Mouse (Mus musculus): ENCODE measurements around the gene Gmnn.
"Not testable (repeated sequence)": the region's sequence is repeated elsewhere in the genome, so short reads cannot be mapped to it uniquely, and the experiment has no call there.

The Gmnn gene

DNA sequence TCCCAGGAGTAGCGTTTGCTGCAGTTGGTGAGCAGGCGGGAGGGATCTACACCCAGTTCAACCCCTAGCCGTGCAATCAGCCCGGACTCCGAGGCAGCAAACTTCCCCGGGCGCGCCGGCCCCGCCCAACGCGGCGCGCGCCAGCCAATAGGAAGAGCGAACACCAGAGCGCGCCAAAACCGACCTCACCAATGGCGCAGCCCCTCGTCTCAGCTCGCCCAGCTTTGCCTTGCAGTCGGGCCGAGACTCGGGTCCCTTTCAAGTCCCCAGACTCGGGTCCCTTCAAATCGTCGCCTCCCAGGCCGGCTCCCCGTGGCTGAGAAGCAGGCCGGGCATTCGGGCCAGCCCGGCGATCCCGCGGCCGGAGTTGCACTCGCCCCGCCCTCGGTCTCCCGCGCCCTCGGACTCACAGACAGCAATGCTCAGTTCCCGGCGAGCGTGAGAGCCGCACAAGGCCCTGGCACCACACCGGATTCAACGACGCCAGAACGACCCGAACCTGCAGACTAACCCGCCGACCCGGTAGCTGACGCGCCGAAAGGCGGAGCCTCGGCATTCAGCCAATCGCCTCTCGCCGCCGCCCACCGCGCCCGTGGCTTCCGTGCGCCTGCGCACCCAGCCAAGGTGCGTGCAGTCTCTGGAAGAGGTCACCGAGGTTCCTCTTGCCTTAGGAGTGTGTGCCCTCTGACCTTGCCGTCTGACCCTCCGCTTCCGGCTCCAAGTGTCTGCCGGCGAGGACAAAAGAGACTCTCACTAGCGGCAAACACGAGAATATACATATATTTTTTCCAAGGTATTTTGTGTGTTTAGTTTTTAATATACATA lies at the start of gene Gmnn:
Gene Gmnn, minus strand, starts transcription at position 521 of the 825 bp plus-strand sequence.
- peak; percentile 90 for DNase-seq

- DNase-seq, result peak; percentile 48
Measured at GRCm38 (mm10) chr13:24806079-24806478, 44.4 kb upstream of the Gmnn start.

DNA sequence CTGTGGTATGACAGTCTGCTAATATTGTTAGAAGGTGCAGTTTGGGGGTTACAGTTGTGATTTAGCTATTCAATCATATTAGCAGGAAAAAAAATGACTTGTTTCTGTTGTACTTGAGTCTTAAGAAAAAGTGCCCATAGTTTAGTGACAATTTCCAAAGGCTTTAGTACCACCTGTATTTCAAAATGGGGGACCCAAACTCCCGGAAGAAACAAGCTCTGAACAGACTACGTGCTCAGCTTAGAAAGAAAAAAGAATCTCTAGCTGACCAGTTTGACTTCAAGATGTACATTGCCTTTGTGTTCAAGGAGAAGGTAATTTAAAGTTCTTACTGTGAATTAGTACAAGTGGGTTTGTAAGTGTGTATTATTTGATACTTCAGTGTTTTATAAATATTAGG lies 41.5 kb upstream of the Gmnn start:
- DNase-seq, result no peak

DNA sequence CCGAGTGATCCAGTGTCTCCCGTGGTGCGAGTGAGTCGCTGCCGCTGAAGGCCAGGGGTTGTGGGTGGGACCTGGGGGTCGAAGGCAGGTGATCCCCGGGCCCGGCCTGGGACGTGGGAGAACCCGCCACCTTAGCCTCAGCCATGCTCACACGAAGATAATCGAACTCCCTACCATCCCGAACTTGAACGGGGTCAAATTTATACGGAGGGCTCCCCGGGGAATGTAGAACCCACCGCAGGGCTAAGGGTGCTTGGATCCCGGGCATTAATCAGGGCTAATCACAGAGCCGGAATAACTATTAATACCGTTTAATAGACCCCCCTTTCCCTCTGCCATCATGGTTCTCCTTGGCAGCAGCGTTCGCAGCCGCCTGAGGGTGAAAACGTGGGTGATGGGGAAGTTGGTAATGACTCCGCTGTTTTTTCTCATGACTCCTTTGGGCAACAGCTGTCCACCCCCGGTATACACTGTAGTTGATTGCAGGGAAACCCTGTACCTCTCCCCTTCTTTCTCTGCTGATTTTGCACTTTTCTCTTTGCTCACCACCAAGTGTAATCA lies 40.5 kb upstream of the Gmnn start:
- DNase-seq, result peak; percentile 43

- no peak for DNase-seq
Measured at GRCm38 (mm10) chr13:24801308-24801921, 39.7 kb upstream of the Gmnn start, which contains the start of gene BC005537. Gene BC005537, plus strand, starts transcription at chr13:24801657.

GRCm38 (mm10) chr13:24800674-24801307 lies 39.1 kb upstream of the Gmnn start:
- peak; percentile 97 for DNase-seq

DNA sequence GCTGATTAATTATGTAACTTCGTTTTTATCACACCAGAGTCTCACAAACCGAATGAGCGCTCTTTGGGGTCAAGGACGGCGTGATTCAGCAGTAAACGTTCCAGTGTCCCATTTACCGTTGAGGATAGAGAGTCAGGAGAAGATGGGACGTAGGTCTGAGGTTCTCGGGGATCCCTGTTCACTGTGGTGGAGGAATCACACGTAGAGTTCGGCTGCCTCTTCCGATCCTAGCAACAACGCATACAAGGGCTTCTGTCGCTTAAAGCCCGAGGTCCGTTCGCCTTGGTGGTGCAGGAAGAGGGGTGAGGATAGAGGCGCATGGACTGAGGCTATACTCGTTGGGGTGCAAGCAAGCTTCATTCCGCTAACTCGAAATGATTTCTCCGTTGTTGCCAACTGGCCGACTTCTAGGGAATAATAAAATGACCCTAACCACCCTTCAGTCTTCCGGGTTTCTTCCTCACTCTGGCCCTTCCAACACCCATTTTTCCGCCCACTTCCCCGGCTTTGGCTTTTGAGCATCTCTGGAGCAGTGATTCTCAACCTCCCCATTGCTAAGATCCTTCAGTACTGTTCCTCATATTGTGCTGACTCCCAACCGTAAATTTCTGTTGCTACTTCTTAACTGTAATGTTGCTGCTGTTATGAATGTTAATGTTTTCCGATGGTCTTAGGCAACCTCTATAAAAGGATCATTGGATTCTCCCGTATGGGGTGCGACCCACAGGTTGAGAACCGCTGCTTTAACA lies 38.4 kb upstream of the Gmnn start:
- peak; percentile 71 for DNase-seq

- DNase-seq, result no peak
Measured at GRCm38 (mm10) chr13:24799378-24799777, 37.7 kb upstream of the Gmnn start.

DNA sequence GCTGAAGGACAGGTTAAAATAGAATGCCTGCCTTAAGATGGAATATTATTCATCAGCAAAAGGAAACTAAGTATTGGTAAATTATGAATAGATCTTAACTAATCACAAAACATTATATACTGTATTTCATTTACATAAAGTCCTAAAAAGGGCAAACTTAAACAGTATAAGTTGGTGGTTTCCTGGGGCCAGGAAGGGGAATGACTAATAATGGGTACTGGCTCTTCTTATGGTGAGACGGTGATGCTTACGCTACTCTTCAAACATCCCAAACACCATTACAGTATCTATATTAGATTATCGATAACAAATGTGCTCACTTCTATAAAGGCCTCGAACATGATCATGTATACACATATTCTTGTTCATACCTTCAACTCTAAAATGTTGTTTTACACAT lies 37.0 kb upstream of the Gmnn start:
- DNase-seq, result no peak

- DNase-seq, result no peak
Measured at GRCm38 (mm10) chr13:24792411-24793045, 30.8 kb upstream of the Gmnn start.

- DNase-seq, result no peak
Measured at GRCm38 (mm10) chr13:24791349-24791748, 29.6 kb upstream of the Gmnn start.

- DNase-seq, result no peak
Measured at GRCm38 (mm10) chr13:24787477-24787876, 25.8 kb upstream of the Gmnn start.

DNA sequence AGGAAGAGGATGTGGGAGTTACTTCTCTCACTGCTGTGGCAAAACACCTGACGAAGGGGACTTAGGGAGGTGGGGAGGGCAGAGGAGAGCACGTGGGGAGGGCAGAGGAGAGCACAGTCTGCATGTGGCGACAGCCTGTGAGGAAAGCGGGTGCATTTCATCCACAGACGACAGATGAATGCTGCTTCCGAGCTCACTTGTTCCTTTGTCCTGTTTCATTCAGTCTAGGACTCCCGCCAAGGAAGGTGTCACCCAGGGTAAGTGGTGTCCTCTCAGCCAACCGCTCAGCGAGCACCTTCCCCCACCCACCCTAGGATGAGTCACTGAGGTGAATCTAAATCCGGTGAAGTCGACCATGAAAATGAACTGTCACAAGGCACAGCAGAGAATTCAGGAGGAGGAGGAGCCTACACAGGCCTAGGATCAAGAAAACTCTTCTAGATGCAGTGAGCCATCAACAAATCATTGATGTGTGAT lies 24.3 kb upstream of the Gmnn start:
- DNase-seq, result peak; percentile 39

DNA sequence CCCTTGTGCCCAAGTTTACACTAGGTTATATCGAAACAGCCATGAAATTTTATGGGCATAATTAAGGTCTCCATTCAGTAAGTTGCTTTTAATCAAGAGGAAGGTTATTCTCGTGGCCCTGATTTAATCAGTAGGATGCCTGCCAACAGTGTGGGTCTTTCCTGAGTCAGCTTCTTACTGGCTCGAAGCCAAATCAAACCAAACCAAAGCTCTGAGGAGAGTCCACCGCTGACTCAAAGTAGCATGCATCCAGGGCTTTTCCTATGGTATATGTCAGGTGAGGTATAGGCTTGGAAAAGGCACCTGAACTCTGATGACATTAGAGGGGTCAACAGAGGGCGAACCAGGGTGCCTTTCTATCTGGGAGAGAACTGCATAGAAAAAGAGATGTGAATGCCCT lies 20.2 kb upstream of the Gmnn start:
- no peak for DNase-seq

GRCm38 (mm10) chr13:24778706-24779380 lies 17.1 kb upstream of the Gmnn start:
- no peak for DNase-seq

DNA sequence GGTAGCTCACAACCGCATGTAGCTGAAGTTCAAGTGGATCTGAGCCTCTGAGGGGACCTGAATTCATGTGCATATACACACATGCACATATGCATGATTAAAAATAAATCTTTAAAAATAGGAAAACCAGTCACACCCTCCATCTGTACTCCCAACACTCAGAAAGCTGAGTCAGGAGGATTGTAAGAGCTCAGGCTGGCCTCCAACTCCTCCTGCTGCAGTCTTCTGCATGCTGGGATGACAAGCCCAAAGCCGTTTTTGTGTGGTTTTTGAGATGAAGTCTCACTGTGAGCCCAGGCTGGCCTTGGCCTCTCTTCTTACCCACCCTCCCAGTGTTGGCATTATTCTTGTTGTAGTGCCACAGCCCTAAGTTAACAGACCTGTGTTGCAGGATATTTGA lies 16.3 kb upstream of the Gmnn start:
- DNase-seq, result no peak

GRCm38 (mm10) chr13:24776146-24776844 lies 14.6 kb upstream of the Gmnn start:
- peak; percentile 51 for DNase-seq

- not testable (repeated sequence) for DNase-seq
Measured at GRCm38 (mm10) chr13:24771482-24771881, 9.8 kb upstream of the Gmnn start.

- DNase-seq, result not testable (repeated sequence)
Measured at GRCm38 (mm10) chr13:24767809-24768208, 6.1 kb upstream of the Gmnn start.

- DNase-seq, result no peak
Measured at GRCm38 (mm10) chr13:24762254-24762653, 531 bp upstream of the Gmnn start.

DNA sequence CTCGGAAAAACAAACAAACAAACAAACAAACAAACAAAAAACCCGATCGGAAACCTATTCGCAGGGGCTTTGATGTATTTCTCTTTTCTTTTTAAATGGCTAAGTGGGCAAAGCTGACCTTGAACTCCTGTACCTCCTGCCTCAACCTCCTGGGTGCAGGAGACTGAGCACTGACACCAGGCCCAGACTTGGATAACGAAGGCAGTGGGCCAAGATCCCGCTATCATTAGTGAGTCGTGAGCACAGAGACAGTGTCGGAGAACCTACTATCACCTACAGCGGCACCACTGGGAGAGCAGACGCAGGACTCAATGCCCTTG lies 680 bp downstream of the Gmnn start:
- DNase-seq, result no peak

All from kidney, adult 18-20 months (tissue).